Mouse (Mus musculus): Measurements from ENCODE around the gene Ccdc190. TPM values are rescaled to one million over a fixed set of nuclear protein-coding genes. Genes with fewer than 3 reads are reported as not detected.

Gene Ccdc190
- polyA plus RNA-seq, 1 experiment from 2014 or later, result not detected

DNA sequence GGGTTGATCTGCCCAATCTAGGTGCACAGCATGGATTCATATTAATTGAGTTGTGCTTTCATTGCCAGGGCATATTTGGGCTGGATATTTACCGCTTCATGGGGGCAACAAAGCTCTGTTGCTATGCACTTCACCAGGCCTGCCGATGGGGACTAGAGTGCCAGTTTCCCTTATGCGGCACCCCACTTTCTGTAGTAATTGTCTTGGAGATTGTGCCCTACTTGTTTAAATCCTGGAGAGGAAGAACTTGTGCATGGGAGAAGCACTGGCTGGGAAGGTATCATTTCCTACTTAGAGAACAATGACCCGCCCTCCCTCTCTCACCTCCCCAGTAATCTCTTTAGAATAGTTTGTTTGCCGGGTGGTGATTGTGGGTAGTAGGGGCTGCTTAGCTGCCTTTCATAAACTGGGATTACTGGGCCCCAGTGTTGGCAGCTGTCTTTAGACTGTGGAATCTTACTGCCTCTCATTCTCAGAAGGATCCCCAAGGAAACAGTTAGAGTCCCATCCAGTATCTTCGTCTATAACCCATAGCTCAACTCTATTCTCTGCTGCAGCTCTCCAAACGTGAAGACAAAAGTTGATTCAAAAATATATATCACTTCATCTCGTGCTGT lies 587 bp upstream of the Ccdc190 start:
- H3K4me2 ChIP-seq (replicated peaks; ENCODE audit: low read depth, low read length), result no peak overlapping the region
- H3K27ac ChIP-seq (ENCODE audit: low read length), result no peak overlapping the region
- WGBS, result 68% methylated on average over 8 of the region's 8 CpGs
- no peak for ATAC-seq (ENCODE audit: low FRiP score, low TSS enrichment)
- peaks cover 7% of the 10 kb centered on the region; the same call in 1 of the 2 replicates for H3K4me1 ChIP-seq (ENCODE audit: insufficient read depth, low read length)
- H3K4me3 ChIP-seq (ENCODE audit: low read length), result no peak overlapping the region
- H3K9ac ChIP-seq (replicated peaks; ENCODE audit: low read length), result no peak overlapping the region
- no peaks in the 10 kb centered on the region for H3K36me3 ChIP-seq (ENCODE audit: insufficient read depth, low read length)
- H3K27me3 ChIP-seq (ENCODE audit: insufficient read depth, low read length), result no peaks in the 10 kb centered on the region
- no peaks in the 10 kb centered on the region for H3K9me3 ChIP-seq (ENCODE audit: low read length)

- H3K27ac ChIP-seq (ENCODE audit: low read length), result no peak overlapping the region
- H3K36me3 ChIP-seq (ENCODE audit: insufficient read depth, low read length), result no peaks in the 10 kb centered on the region
- no peak overlapping the region for H3K4me2 ChIP-seq (replicated peaks; ENCODE audit: low read depth, low read length)
- no peak overlapping the region for H3K4me3 ChIP-seq (ENCODE audit: low read length)
- H3K27me3 ChIP-seq (ENCODE audit: insufficient read depth, low read length), result no peaks in the 10 kb centered on the region
- H3K9me3 ChIP-seq (ENCODE audit: low read length), result no peaks in the 10 kb centered on the region
- peaks cover 7% of the 10 kb centered on the region; the same call in 1 of the 2 replicates for H3K4me1 ChIP-seq (ENCODE audit: insufficient read depth, low read length)
- 79% methylated on average over 7 of the region's 7 CpGs for WGBS
- no peak for ATAC-seq (ENCODE audit: low FRiP score, low TSS enrichment)
- no peak overlapping the region for H3K9ac ChIP-seq (replicated peaks; ENCODE audit: low read length)
Measured at GRCm38 (mm10) chr1:169931698-169932097, 3.2 kb downstream of the Ccdc190 start.

DNA sequence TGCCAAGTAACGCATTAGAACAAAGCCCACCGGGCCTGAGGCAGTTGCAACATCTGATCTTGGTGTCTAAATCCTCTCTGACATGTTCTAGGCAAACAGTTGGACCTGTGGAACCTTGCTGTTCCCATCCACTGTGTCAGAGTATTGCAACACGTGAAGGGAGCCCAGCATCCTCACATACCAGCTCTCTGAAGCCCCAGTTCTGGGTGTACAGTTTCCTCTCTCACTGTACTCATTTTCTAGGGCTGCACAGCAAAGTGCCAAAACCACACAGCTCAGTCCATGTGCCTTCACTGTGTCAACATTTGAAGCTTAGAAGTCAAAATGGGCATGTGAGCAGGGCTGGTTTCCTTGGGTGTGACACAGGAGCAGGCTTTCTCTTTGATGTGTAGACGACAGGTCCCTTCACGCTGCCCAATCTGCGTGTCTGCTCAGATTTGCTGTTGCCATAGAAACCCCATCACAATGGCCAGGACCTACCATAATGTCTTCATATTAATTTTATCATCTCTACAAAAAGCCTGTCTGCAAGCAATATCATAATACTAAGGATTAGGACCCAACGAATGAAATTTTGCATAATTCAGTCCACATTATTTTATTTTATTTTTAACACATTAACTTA lies 3.8 kb downstream of the Ccdc190 start:
- no peak overlapping the region for H3K27ac ChIP-seq (ENCODE audit: low read length)
- WGBS, result 72% methylated on average over 7 of the region's 7 CpGs
- H3K4me1 ChIP-seq (ENCODE audit: insufficient read depth, low read length), result peaks cover 7% of the 10 kb centered on the region; the same call in 1 of the 2 replicates
- no peaks in the 10 kb centered on the region for H3K27me3 ChIP-seq (ENCODE audit: insufficient read depth, low read length)
- no peaks in the 10 kb centered on the region for H3K9me3 ChIP-seq (ENCODE audit: low read length)
- H3K36me3 ChIP-seq (ENCODE audit: insufficient read depth, low read length), result no peaks in the 10 kb centered on the region
- H3K9ac ChIP-seq (replicated peaks; ENCODE audit: low read length), result no peak overlapping the region
- no peak for ATAC-seq (ENCODE audit: low FRiP score, low TSS enrichment)
- H3K4me3 ChIP-seq (ENCODE audit: low read length), result no peak overlapping the region
- H3K4me2 ChIP-seq (replicated peaks; ENCODE audit: low read depth, low read length), result no peak overlapping the region

DNA sequence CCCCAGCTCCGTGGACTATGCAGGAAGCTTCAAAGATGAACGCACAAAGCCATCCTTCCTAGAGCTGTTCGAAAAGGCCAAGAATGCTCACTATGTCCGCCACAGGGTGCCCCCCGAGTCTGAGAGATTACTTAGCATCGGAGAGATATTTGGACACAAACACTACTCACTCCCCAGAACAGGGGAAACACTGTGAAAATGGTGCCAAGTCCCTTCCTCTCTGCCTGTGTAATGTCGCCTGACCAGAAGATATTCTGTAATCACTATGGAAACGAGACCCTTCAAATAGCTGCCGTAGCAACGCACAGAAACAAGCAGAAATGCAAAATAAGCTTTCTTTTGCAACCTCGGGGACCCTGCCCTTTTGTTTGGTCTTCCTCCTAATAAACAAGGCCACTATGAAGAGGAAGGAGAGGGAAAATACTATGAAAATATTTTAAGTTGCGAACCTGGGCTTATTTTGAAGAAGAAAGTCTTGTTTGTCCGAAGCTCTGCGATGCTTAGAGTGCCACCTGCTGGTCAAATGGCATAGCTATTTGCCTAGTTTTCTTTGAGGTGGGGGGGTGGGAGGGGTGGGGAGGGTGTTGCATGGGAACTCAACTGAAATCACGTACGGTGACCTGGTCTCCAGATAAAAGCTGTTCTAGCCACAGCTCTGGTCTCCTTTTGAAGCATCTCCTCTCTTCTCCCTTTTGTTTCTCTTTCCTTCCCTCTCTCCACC lies 5.7 kb downstream of the Ccdc190 start:
- Histone ChIP-seq H3K4me3 (ENCODE audit: low read length) (no peak overlapping the region), H3K4me1 (ENCODE audit: insufficient read depth, low read length) (no peaks in the 10 kb centered on the region), H3K27ac (ENCODE audit: low read length) (no peak overlapping the region), H3K4me2 (replicated peaks; ENCODE audit: low read depth, low read length) (peak overlapping the region; percentile 24; the same call in 1 of the 2 replicates), H3K36me3 (ENCODE audit: insufficient read depth, low read length) (no peaks in the 10 kb centered on the region), H3K27me3 (ENCODE audit: insufficient read depth, low read length) (no peaks in the 10 kb centered on the region), H3K9me3 (ENCODE audit: low read length) (no peaks in the 10 kb centered on the region), H3K9ac (replicated peaks; ENCODE audit: low read length) (no peak overlapping the region)
- WGBS, result 54% methylated on average over 16 of the region's 16 CpGs
- ATAC-seq (ENCODE audit: low FRiP score, low TSS enrichment), result no peak

- Histone ChIP-seq H3K4me1 (ENCODE audit: insufficient read depth, low read length) (no peaks in the 10 kb centered on the region), H3K4me3 (ENCODE audit: low read length) (no peak overlapping the region), H3K4me2 (replicated peaks; ENCODE audit: low read depth, low read length) (no peak overlapping the region), H3K27me3 (ENCODE audit: insufficient read depth, low read length) (no peaks in the 10 kb centered on the region), H3K27ac (ENCODE audit: low read length) (no peak overlapping the region), H3K9me3 (ENCODE audit: low read length) (no peaks in the 10 kb centered on the region), H3K9ac (replicated peaks; ENCODE audit: low read length) (no peak overlapping the region), H3K36me3 (ENCODE audit: insufficient read depth, low read length) (no peaks in the 10 kb centered on the region)
- WGBS, result 5% methylated on average over 2 of the region's 2 CpGs
- no peak for ATAC-seq (ENCODE audit: low FRiP score, low TSS enrichment)
Measured at GRCm38 (mm10) chr1:169939345-169939744, 10.9 kb downstream of the Ccdc190 start.

- Histone ChIP-seq H3K27ac (ENCODE audit: low read length) (no peak overlapping the region), H3K36me3 (ENCODE audit: insufficient read depth, low read length) (0 out of 2 replicates have a peak, but pooled peaks cover 4% of the 10 kb centered on the region), H3K9me3 (ENCODE audit: low read length) (peaks cover 6% of the 10 kb centered on the region; the same call in 1 of the 2 replicates), H3K9ac (replicated peaks; ENCODE audit: low read length) (no peak overlapping the region), H3K4me2 (replicated peaks; ENCODE audit: low read depth, low read length) (no peak overlapping the region), H3K27me3 (ENCODE audit: insufficient read depth, low read length) (no peaks in the 10 kb centered on the region), H3K4me3 (ENCODE audit: low read length) (no peak overlapping the region), H3K4me1 (ENCODE audit: insufficient read depth, low read length) (no peaks in the 10 kb centered on the region)
- ATAC-seq (ENCODE audit: low FRiP score, low TSS enrichment), result no peak
- 68% methylated on average over 3 of the region's 3 CpGs for WGBS
Measured at GRCm38 (mm10) chr1:169946004-169946403, 17.6 kb downstream of the Ccdc190 start.

DNA sequence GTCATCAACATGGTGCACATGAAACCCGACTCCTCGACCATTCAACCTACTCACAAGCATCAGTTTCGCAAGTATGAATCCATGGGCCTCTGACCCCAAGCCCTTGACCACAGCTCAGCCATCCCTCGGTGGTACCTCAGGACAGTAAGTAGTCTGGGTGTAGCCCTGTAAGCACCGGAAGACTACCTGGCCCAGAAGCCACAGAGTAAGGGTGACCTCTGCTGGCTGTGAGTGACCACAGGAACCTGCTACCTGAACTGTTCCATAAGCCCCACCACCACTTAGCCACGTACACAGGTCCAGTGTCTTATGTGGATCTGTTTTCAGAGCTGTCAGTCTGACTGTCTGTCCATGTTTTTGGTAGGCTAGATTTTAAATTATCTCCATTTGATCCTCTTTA lies 19.2 kb downstream of the Ccdc190 start:
- Histone ChIP-seq H3K4me1 (ENCODE audit: insufficient read depth, low read length) (no peaks in the 10 kb centered on the region), H3K9me3 (ENCODE audit: low read length) (peaks cover 6% of the 10 kb centered on the region; the same call in 1 of the 2 replicates), H3K4me3 (ENCODE audit: low read length) (no peak overlapping the region), H3K4me2 (replicated peaks; ENCODE audit: low read depth, low read length) (no peak overlapping the region), H3K27me3 (ENCODE audit: insufficient read depth, low read length) (no peaks in the 10 kb centered on the region), H3K9ac (replicated peaks; ENCODE audit: low read length) (no peak overlapping the region), H3K27ac (ENCODE audit: low read length) (no peak overlapping the region), H3K36me3 (ENCODE audit: insufficient read depth, low read length) (peaks cover 13% of the 10 kb centered on the region; the same call in 1 of the 2 replicates)
- ATAC-seq (ENCODE audit: low FRiP score, low TSS enrichment), result no peak
- 76% methylated on average over 6 of the region's 6 CpGs for WGBS

- H3K9ac ChIP-seq (replicated peaks; ENCODE audit: low read length), result no peak overlapping the region
- peaks cover 6% of the 10 kb centered on the region; the same call in 1 of the 2 replicates for H3K9me3 ChIP-seq (ENCODE audit: low read length)
- no peaks in the 10 kb centered on the region for H3K27me3 ChIP-seq (ENCODE audit: insufficient read depth, low read length)
- H3K4me1 ChIP-seq (ENCODE audit: insufficient read depth, low read length), result no peaks in the 10 kb centered on the region
- ATAC-seq (ENCODE audit: low FRiP score, low TSS enrichment), result no peak
- no peak overlapping the region for H3K4me2 ChIP-seq (replicated peaks; ENCODE audit: low read depth, low read length)
- H3K27ac ChIP-seq (ENCODE audit: low read length), result no peak overlapping the region
- peaks cover 15% of the 10 kb centered on the region; the same call in 1 of the 2 replicates for H3K36me3 ChIP-seq (ENCODE audit: insufficient read depth, low read length)
- no peak overlapping the region for H3K4me3 ChIP-seq (ENCODE audit: low read length)
- WGBS, result 60% methylated on average over 7 of the region's 7 CpGs
Measured at GRCm38 (mm10) chr1:169948280-169948679, 19.8 kb downstream of the Ccdc190 start.

DNA sequence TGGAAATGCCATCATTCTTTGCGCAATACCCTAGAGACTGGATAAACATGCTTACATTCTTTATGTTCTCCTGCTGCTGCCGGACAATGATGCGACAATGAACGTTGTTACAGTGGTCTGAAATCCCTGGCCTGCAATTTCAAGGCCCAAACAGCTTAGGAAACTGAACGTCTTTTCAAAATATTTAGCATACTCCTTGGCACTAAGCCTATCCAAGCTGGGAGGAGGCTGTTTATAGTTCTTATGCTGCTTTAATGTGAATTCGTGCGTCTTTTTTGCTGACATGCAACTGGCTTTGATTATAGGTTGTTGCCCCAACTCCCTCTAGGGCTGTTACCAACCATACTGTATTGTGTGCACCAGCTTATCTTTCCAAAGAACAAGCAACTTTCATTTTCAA lies 20.4 kb downstream of the Ccdc190 start:
- peaks cover 15% of the 10 kb centered on the region; the same call in 1 of the 2 replicates for H3K36me3 ChIP-seq (ENCODE audit: insufficient read depth, low read length)
- H3K4me1 ChIP-seq (ENCODE audit: insufficient read depth, low read length), result no peaks in the 10 kb centered on the region
- no peaks in the 10 kb centered on the region for H3K27me3 ChIP-seq (ENCODE audit: insufficient read depth, low read length)
- no peak for ATAC-seq (ENCODE audit: low FRiP score, low TSS enrichment)
- no peak overlapping the region for H3K9ac ChIP-seq (replicated peaks; ENCODE audit: low read length)
- whole genome bisulfite sequencing, result 70% methylated on average over 7 of the region's 7 CpGs
- no peak overlapping the region for H3K27ac ChIP-seq (ENCODE audit: low read length)
- H3K9me3 ChIP-seq (ENCODE audit: low read length), result peaks cover 6% of the 10 kb centered on the region; the same call in 1 of the 2 replicates
- no peak overlapping the region for H3K4me3 ChIP-seq (ENCODE audit: low read length)
- H3K4me2 ChIP-seq (replicated peaks; ENCODE audit: low read depth, low read length), result no peak overlapping the region

Data from kidney, embryonic 16.5 days (tissue).